19 mouse cellular contexts compared by ENCODE assay signal in the genomic region with DNA sequence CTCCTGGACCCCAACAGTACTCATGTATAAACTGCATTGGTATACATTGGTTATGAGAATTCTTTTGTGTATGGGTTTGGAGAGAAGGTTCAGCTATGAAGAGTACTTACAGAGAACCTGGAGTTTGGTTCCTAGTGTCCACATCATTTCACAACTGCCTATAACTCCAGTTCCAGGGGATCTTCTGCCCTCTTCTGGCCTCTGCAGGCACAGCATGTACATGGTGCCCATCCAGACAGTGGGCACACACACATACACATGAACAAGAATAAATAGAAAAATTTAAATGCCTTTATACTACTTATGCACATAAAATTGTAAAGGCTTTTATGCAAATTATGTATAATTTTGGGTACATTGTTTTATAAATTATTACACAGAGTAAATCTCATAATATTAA. TPM values are rescaled to one million over a fixed set of nuclear protein-coding genes. Genes with fewer than 3 reads are reported as not detected.
DNase-seq lines count a peak whose midpoint lies in the region; TF ChIP-seq lines count a peak whose summit lies in the region.
"Had no signal": no experiment of that assay in that cellular context is flagged by ENCODE, and none has a peak within 500 bp of the region (broad histone marks: within the 10 kb centered on the region; RNA-seq: fewer than 3 reads in every experiment).

No protein-coding gene starts in this region.

- intact Hi-C loops in left cerebral cortex, adult 2 months (cut with DNase I): no loop called here
- intact Hi-C loops in left cerebral cortex, postnatal 10 days (cut with DNase I): no loop called here

- no peak overlapping the region for H3K4me3 ChIP-seq in left cerebral cortex, adult 2 months
- H3K4me3 ChIP-seq: embryonic facial prominence, embryonic 15.5 days; forebrain, embryonic 13.5 days; hindbrain, embryonic 15.5 days; limb, embryonic 13.5 days; midbrain, embryonic 15.5 days; neural tube, embryonic 13.5 days had no signal

- H3K27ac ChIP-seq in left cerebral cortex, adult 2 months: no peak overlapping the region
- H3K27ac ChIP-seq: embryonic facial prominence, embryonic 15.5 days; forebrain, embryonic 13.5 days; hindbrain, embryonic 15.5 days; limb, embryonic 13.5 days; midbrain, embryonic 15.5 days; neural tube, embryonic 13.5 days had no signal

- peak; percentile 11 for TF ChIP-seq CTCF in left cerebral cortex, adult 2 months (IDR thresholded peaks at IDR 0.05)

- DNase-seq in left cerebral cortex, adult 2 months (ENCODE audit: extremely low spot score in 1 of 2, low spot score in 2 of 2): no peak
- no peak for DNase-seq in left cerebral cortex, postnatal 10 days (ENCODE audit: extremely low spot score in 1 of 2, low spot score in 2 of 2)
- peak; percentile 4 for DNase-seq in 3T3-L1 (ENCODE audit: low read depth, low spot score)
- DNase-seq in 416B (ENCODE audit: low read depth): peak; percentile 10
- peak; percentile 64 for DNase-seq in ZHBTc4 (ENCODE audit: low read depth, low spot score)
- DNase-seq in spleen, postnatal 36 days (ENCODE audit: low spot score in 2 of 2): no peak
- no peak for DNase-seq in layer of hippocampus, postnatal 14 days (ENCODE audit: low spot score in 2 of 2)
- DNase-seq: adrenal gland, adult 2 months; gastrocnemius, postnatal 10 days; kidney, postnatal 25 days; lung, postnatal 36 days; retina, postnatal 1 day had no signal

RNA-seq across cellular contexts. Expression of a gene that starts 59.9 kb away (rescaled TPM):
- 10 to 100 TPM; 36.9 to 37.1 TPM for total RNA-seq in left cerebral cortex, adult 2 months (2021)
- 10 to 100 TPM; 46.6 to 49.5 TPM for total RNA-seq in left cerebral cortex, postnatal 10 days (2021)
- 10 to 100 TPM; 56.1 to 65.2 TPM for total RNA-seq in layer of hippocampus, postnatal 14 days (2021)
- total RNA-seq: common myeloid progenitor, adult 5-6 weeks had no signal

Comparison
In these comparisons a context has a peak if more than half of its experiments do, and no peak if none do; other contexts are left out.
1. DNase-seq: peak in 3T3-L1 (single experiment), 416B (single experiment) and ZHBTc4 (single experiment); none in left cerebral cortex, adult 2 months (0 of 2), left cerebral cortex, postnatal 10 days (0 of 2), spleen, postnatal 36 days (0 of 2) and layer of hippocampus, postnatal 14 days (0 of 2).